Mouse (Mus musculus) stomach, embryonic 15.5 days (tissue): ENCODE measurements around the gene Gm20388. TPM values are rescaled to one million over a fixed set of nuclear protein-coding genes. Genes with fewer than 3 reads are reported as not detected.
A peak's percentile ranks its signal among the peaks of the same experiment; 100 is the strongest.

ENCODE experiments used
- ATAC-seq: fragments of 200-750 bp; cut with Nextera tagmentation; 2 replicates; pipeline ENCODE4 v1.8.0; 2017; ENCODE audit warnings: low read depth, moderate number of reproducible peaks, moderate TSS enrichment; ENCODE audit not compliant: insufficient read depth, low FRiP score
- H3K27ac ChIP-seq: fragments of 300-500 bp; sonication (generic); 2 replicates; pipeline ENCODE4 v1.5.1; 2015; ENCODE audit warnings: mild to moderate bottlenecking, inconsistent platforms
- H3K27me3 ChIP-seq: fragments of 300-500 bp; sonication (generic); replicated peaks from 2 replicates; pipeline ENCODE4 v1.6.1; 2015; ENCODE audit warnings: inconsistent platforms
- H3K36me3 ChIP-seq: fragments of 300-500 bp; sonication (generic); 2 replicates; pipeline ENCODE4 v1.6.1; 2015; ENCODE audit warnings: inconsistent platforms
- H3K4me1 ChIP-seq: fragments of 300-500 bp; sonication (generic); 2 replicates; pipeline ENCODE4 v1.6.1; 2015; ENCODE audit warnings: inconsistent platforms
- H3K4me2 ChIP-seq: fragments of 300-500 bp; sonication (generic); 2 replicates; pipeline ENCODE4 v1.6.1; 2015; ENCODE audit warnings: mild to moderate bottlenecking, inconsistent platforms
- H3K4me3 ChIP-seq: fragments of 300-500 bp; sonication (generic); replicated peaks from 2 replicates; pipeline ENCODE4 v1.5.1; 2015; ENCODE audit warnings: inconsistent platforms
- H3K9ac ChIP-seq: fragments of 300-500 bp; sonication (generic); 2 replicates; pipeline ENCODE4 v1.6.1; 2015; ENCODE audit warnings: inconsistent platforms
- H3K9me3 ChIP-seq: fragments of 300-500 bp; sonication (generic); 2 replicates; pipeline ENCODE4 v1.6.1; 2016; ENCODE audit warnings: inconsistent platforms
- WGBS: fragments of 180-500 bp; shearing (Covaris S2); methylation state at CpG from one replicate; pipeline ENCODE4 v1.1.7; 2015; 5-methylcytosine and 5-hydroxymethylcytosine counted together
- polyA plus RNA-seq: library from polyadenylated mRNA; unstranded; fragments of >200 nt; fragmentation: Nextera tagmentation; extraction: Ambion mirVana; gene quantifications from 2 replicates; pipeline ENCODE4 v1.2.1, GENCODE M21; 2015

The Gm20388 gene
- polyA plus RNA-seq, 1 experiment from 2014 or later = not detected

GRCm38 (mm10) chr8:119967435-119967834, 56.8 kb downstream of the Gm20388 start:
- no peaks in the 10 kb centered on the region for H3K27me3 ChIP-seq
- no peak overlapping the region for H3K4me3 ChIP-seq
- no peak overlapping the region for H3K9ac ChIP-seq
- no peaks in the 10 kb centered on the region for H3K9me3 ChIP-seq
- WGBS = 84% methylated on average over 9 of the region's 9 CpGs
- no peaks in the 10 kb centered on the region; the same call in 1 of the 2 replicates for H3K4me1 ChIP-seq
- no peaks in the 10 kb centered on the region for H3K36me3 ChIP-seq
- H3K27ac ChIP-seq = no peak overlapping the region
- ATAC-seq = no peak
- H3K4me2 ChIP-seq = no peak overlapping the region

DNA sequence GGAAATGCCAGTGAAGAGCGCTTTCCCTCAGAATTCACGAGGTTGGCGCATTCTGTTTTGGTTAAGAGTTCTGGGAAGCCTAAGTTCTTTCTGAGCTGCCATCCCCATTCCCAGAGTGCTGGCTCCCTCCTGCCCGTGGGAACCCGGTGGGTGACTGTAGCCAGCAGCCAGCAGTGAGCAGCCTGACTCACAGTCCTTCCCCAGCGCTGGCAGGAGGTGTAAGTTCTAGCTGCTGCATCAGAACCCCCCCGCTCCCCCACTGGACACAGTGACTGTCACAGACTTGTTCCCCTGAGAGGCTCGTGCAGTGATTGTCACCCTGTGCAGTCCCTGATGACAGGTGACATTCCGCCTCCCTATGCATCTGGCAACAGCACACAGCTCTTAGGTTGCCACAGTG, 59.5 kb downstream of the Gm20388 start:
- no peaks in the 10 kb centered on the region for H3K36me3 ChIP-seq
- no peak for ATAC-seq
- H3K27me3 ChIP-seq = no peaks in the 10 kb centered on the region
- no peak overlapping the region for H3K4me2 ChIP-seq
- H3K4me3 ChIP-seq = no peak overlapping the region
- WGBS = 78% methylated on average over 9 of the region's 9 CpGs
- no peak overlapping the region for H3K27ac ChIP-seq
- no peaks in the 10 kb centered on the region for H3K9me3 ChIP-seq
- H3K9ac ChIP-seq = no peak overlapping the region
- H3K4me1 ChIP-seq = no peaks in the 10 kb centered on the region; the same call in 1 of the 2 replicates

GRCm38 (mm10) chr8:119972558-119972957, 61.9 kb downstream of the Gm20388 start:
- H3K4me3 ChIP-seq = no peak overlapping the region
- H3K4me2 ChIP-seq = no peak overlapping the region
- no peak for ATAC-seq
- no peak overlapping the region for H3K27ac ChIP-seq
- no peaks in the 10 kb centered on the region for H3K36me3 ChIP-seq
- 51% methylated on average over 12 of the region's 12 CpGs for WGBS
- H3K9me3 ChIP-seq = no peaks in the 10 kb centered on the region
- H3K9ac ChIP-seq = no peak overlapping the region
- no peaks in the 10 kb centered on the region; the same call in 1 of the 2 replicates for H3K4me1 ChIP-seq
- no peaks in the 10 kb centered on the region for H3K27me3 ChIP-seq

GRCm38 (mm10) chr8:119978770-119979381, 68.2 kb downstream of the Gm20388 start:
- 69% methylated on average over 11 of the region's 11 CpGs for WGBS
- no peaks in the 10 kb centered on the region for H3K4me1 ChIP-seq
- no peak overlapping the region for H3K4me3 ChIP-seq
- H3K9me3 ChIP-seq = no peaks in the 10 kb centered on the region
- no peaks in the 10 kb centered on the region for H3K36me3 ChIP-seq
- H3K27me3 ChIP-seq = no peaks in the 10 kb centered on the region
- H3K27ac ChIP-seq = no peak overlapping the region
- no peak overlapping the region for H3K4me2 ChIP-seq
- ATAC-seq = no peak
- H3K9ac ChIP-seq = no peak overlapping the region

GRCm38 (mm10) chr8:119981253-119981652, 70.6 kb downstream of the Gm20388 start:
- H3K4me3 ChIP-seq = no peak overlapping the region
- no peaks in the 10 kb centered on the region for H3K27me3 ChIP-seq
- H3K4me1 ChIP-seq = no peaks in the 10 kb centered on the region
- H3K4me2 ChIP-seq = no peak overlapping the region
- no peak for ATAC-seq
- H3K36me3 ChIP-seq = no peaks in the 10 kb centered on the region
- H3K9ac ChIP-seq = no peak overlapping the region
- WGBS = 71% methylated on average over 4 of the region's 4 CpGs
- no peaks in the 10 kb centered on the region for H3K9me3 ChIP-seq
- no peak overlapping the region for H3K27ac ChIP-seq

DNA sequence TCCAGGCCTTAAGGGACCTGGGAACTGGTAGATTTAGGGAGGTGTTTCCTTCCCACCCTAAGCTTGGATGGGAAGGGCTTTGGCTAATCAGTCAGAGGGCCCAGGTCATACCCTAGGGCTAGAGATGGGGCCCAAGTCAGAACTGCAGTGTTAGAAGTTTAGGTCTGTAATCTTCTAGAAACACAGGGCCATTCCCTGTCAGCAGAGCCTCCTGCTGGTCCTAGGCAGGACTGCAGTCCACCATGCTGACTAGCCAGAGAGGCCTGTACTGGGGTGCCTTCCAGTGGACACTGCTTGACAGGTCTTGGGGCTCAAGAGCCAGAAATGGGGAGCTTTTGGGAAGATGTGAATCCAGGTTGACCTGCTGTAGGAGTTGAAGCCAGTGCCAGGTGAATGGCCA, 73.4 kb downstream of the Gm20388 start:
- H3K9me3 ChIP-seq = no peaks in the 10 kb centered on the region
- ATAC-seq = no peak
- H3K4me1 ChIP-seq = no peaks in the 10 kb centered on the region
- H3K4me3 ChIP-seq = no peak overlapping the region
- H3K27ac ChIP-seq = no peak overlapping the region
- no peaks in the 10 kb centered on the region for H3K36me3 ChIP-seq
- no peak overlapping the region for H3K9ac ChIP-seq
- H3K27me3 ChIP-seq = no peaks in the 10 kb centered on the region
- no peak overlapping the region for H3K4me2 ChIP-seq

GRCm38 (mm10) chr8:119986174-119986573, 75.5 kb downstream of the Gm20388 start:
- H3K4me3 ChIP-seq = no peak overlapping the region
- H3K9me3 ChIP-seq = no peaks in the 10 kb centered on the region
- no peak for ATAC-seq
- H3K36me3 ChIP-seq = no peaks in the 10 kb centered on the region
- no peak overlapping the region for H3K9ac ChIP-seq
- H3K27ac ChIP-seq = no peak overlapping the region
- WGBS = 64% methylated on average over 5 of the region's 5 CpGs
- no peaks in the 10 kb centered on the region for H3K4me1 ChIP-seq
- no peak overlapping the region for H3K4me2 ChIP-seq
- H3K27me3 ChIP-seq = 0 out of 2 replicates have a peak, but pooled peaks cover 7% of the 10 kb centered on the region

- ATAC-seq = no peak
- Histone ChIP-seq H3K4me2 (no peak overlapping the region), H3K27ac (no peak overlapping the region), H3K27me3 (peaks cover 24% of the 10 kb centered on the region), H3K4me3 (no peak overlapping the region), H3K36me3 (no peaks in the 10 kb centered on the region), H3K4me1 (peaks cover 12% of the 10 kb centered on the region; the same call in 1 of the 2 replicates), H3K9me3 (no peaks in the 10 kb centered on the region), H3K9ac (no peak overlapping the region)
- 59% methylated on average over 15 of the region's 15 CpGs for WGBS
These were observed 77.4 kb downstream of the Gm20388 start for GRCm38 (mm10) chr8:119988087-119988486.

GRCm38 (mm10) chr8:119992249-119992648, 81.6 kb downstream of the Gm20388 start, which contains the start of gene Crispld2:
Gene Crispld2 (plus strand): TSS chr8:119992438.
- H3K4me1 ChIP-seq = peaks cover 22% of the 10 kb centered on the region
- no peaks in the 10 kb centered on the region for H3K9me3 ChIP-seq
- under 1% methylated on average over 25 of the region's 25 CpGs for WGBS
- peak within 1 kb of the TSS; percentile 49 for H3K4me2 ChIP-seq
- no peak within 1 kb of the TSS for H3K9ac ChIP-seq
- H3K27ac ChIP-seq = no peak within 1 kb of the TSS
- H3K27me3 ChIP-seq = peaks cover 29% of the 10 kb centered on the region
- no peaks in the 10 kb centered on the region for H3K36me3 ChIP-seq
- ATAC-seq = peak; percentile 89
- H3K4me3 ChIP-seq = peak within 1 kb of the TSS; percentile 39

- Histone ChIP-seq H3K9me3 (no peaks in the 10 kb centered on the region), H3K9ac (no peak overlapping the region), H3K4me2 (peak overlapping the region; percentile 49), H3K27me3 (peaks cover 29% of the 10 kb centered on the region), H3K4me3 (peak overlapping the region; percentile 39), H3K36me3 (no peaks in the 10 kb centered on the region), H3K27ac (no peak overlapping the region), H3K4me1 (peaks cover 22% of the 10 kb centered on the region)
- 36% methylated on average over 7 of the region's 7 CpGs for WGBS
- ATAC-seq = no peak
These were observed 83.5 kb downstream of the Gm20388 start for GRCm38 (mm10) chr8:119994114-119994513.

GRCm38 (mm10) chr8:119994556-119994955, 83.9 kb downstream of the Gm20388 start:
- no peak overlapping the region for H3K9ac ChIP-seq
- 30% methylated on average over 6 of the region's 6 CpGs for WGBS
- H3K4me3 ChIP-seq = peak overlapping the region; percentile 14; the same call in 1 of the 2 replicates

GRCm38 (mm10) chr8:119997266-119997665, 86.6 kb downstream of the Gm20388 start:
- no peak for ATAC-seq
- no peaks in the 10 kb centered on the region for H3K9me3 ChIP-seq
- H3K9ac ChIP-seq = no peak overlapping the region
- H3K36me3 ChIP-seq = no peaks in the 10 kb centered on the region
- H3K4me1 ChIP-seq = peaks cover 30% of the 10 kb centered on the region
- WGBS = 80% methylated on average over 4 of the region's 4 CpGs
- H3K4me2 ChIP-seq = no peak overlapping the region
- H3K27ac ChIP-seq = no peak overlapping the region
- H3K27me3 ChIP-seq = peaks cover 11% of the 10 kb centered on the region
- no peak overlapping the region for H3K4me3 ChIP-seq

More at GRCm38 (mm10) chr8:119994556-119994955, 83.9 kb downstream of the Gm20388 start:
- ATAC-seq = no peak
- H3K4me1 ChIP-seq = peaks cover 22% of the 10 kb centered on the region
- H3K36me3 ChIP-seq = no peaks in the 10 kb centered on the region
- no peak overlapping the region for H3K27ac ChIP-seq
- H3K4me2 ChIP-seq = peak overlapping the region; percentile 49
- peaks cover 29% of the 10 kb centered on the region for H3K27me3 ChIP-seq
- no peaks in the 10 kb centered on the region for H3K9me3 ChIP-seq
